Mouse (Mus musculus) olfactory bulb, adult 2 months (tissue): ENCODE measurements around the gene Acsf2.

Source experiments
- CTCF ChIP-seq: fragments of 200-500 bp; IDR thresholded peaks from 2 replicates; pipeline ENCODE4 v1.5.1; 2012; ENCODE audit warnings: low read depth, mild to moderate bottlenecking, low read length, moderate library complexity; ENCODE audit not compliant: insufficient read depth
- POLR2A ChIP-seq: fragments of 200-500 bp; IDR thresholded peaks from 2 replicates; pipeline ENCODE4 v1.6.1; 2012; ENCODE audit warnings: mild to moderate bottlenecking, low read depth, low read length, moderate library complexity; ENCODE audit not compliant: insufficient read depth

DNA sequence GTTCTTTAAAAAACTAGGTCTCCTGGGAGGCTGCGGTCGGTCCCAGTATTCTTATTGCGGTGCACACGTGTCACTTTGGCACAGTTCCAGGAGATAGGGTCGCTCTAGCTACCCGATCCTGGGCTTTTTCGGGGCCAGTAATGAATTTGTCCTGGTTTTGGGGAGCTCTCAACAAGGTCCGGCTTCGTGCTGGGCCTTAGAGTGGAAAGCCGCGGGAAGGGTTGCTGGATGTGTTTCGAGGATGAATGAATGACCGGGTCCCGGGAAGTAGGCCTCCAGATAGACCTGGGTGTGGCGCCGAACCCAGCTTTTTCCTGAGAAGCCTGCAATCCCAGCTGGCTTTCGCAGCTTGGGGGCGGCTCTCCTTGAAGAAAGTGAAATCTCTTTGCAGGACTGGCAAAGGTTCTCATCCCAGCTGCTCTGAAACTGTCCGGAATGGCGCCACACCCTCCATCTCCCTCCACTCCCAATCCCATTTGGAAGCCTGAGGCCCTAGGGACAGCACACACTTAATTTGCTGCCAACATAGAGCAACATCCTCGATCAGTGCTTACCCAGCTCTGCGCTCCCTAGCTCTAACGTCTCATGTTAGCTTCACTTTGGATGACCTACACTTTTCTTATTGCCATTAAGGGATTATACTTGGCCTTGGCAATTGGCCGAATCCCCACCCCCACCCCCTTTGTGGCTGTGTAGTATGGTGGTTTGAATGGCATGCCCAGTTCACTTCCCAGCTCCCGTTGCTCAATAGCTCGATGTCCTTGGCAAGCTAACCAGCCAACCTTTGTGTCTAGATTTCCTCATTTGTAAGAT, 28.7 kb upstream of the Acsf2 start:
- TF ChIP-seq POLR2A (no peak), CTCF (no peak)
